Mouse (Mus musculus): ENCODE measurements around the gene Map3k5.

GRCm38 (mm10) chr10:19956745-19957144 is 22.5 kb downstream of the Map3k5 start:
- no peak for TF ChIP-seq CTCF (IDR thresholded peaks at IDR 0.05; ENCODE audit: borderline replicate concordance, extremely low read depth, insufficient read depth, insufficient read length)
- no peak for TF ChIP-seq POLR2A (IDR thresholded peaks at IDR 0.05; ENCODE audit: borderline replicate concordance, extremely low read depth, insufficient read depth, insufficient read length, poor library complexity, severe bottlenecking)
